Mouse (Mus musculus): ENCODE data around the gene Pabpn1. TPM values are rescaled to one million over a fixed set of nuclear protein-coding genes. Genes with fewer than 3 reads are reported as not detected.
A peak's percentile ranks its signal among the peaks of the same experiment; 100 is the strongest.

Pabpn1 gene
- polyA plus RNA-seq (2015; fragmentation: Nextera tagmentation; extraction: Ambion mirVana) = 165 and 167 TPM in 2 replicates

DNA sequence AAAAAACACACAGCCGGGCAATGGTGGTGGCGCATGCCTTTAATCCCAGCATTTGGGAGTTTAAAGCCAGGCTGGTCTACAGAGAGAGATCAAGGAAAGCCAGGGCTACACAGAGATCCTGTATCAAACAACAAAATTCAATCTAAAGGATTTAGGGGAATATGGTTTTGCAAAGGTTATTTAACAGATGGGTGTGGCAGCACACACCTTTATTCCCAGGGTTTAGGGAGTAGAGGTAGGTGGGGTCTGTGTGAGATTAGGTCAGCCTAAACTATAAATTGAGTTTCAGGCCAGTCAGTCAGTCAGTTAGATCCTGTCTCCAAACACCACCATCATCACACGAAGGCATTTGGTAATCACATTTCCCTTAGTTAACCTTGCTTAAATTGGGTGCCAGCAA, at the start of gene Pabpn1:
Pabpn1 (plus strand) TSS at position 301 of the 400 bp plus-strand sequence.
- H3K27me3 ChIP-seq = no peaks in the 10 kb centered on the region
- WGBS = 95% methylated on average over 3 of the region's 3 CpGs
- ATAC-seq (ENCODE audit: low FRiP score) = no peak
- H3K4me2 ChIP-seq = peak within 1 kb of the TSS; percentile 48
- H3K36me3 ChIP-seq = peaks cover 22% of the 10 kb centered on the region
- peak within 1 kb of the TSS; percentile 86 for H3K27ac ChIP-seq
- H3K9me3 ChIP-seq = no peaks in the 10 kb centered on the region
- H3K4me3 ChIP-seq = peak within 1 kb of the TSS; percentile 93
- H3K4me1 ChIP-seq (replicated peaks) = peaks cover 26% of the 10 kb centered on the region
- H3K9ac ChIP-seq = peak within 1 kb of the TSS; percentile 56; the same call in 1 of the 2 replicates

DNA sequence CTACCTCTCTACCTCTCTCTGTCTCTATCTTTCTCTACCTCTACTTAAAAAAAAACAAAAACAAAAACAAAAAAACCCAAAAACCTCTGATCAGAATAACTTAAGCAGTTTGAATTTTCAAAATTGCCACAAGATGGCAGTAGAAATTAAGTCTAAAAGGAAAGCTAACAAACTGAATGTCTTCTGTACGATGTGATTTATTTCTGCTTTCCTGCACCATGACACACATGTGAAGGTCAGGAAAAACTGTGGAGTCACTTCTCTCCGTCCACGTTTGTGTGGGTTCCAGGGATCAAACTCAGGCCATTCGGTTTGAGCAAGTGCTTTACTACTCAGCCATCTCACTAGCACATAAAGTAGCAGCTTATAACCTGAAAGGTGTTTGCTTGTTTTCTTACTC, 48.8 kb upstream of the Pabpn1 start:
- 0 out of 2 replicates have a peak overlapping the region, but pooled peaks have one; percentile 8 for H3K4me2 ChIP-seq
- ATAC-seq (ENCODE audit: low FRiP score) = no peak
- no peaks in the 10 kb centered on the region for H3K9me3 ChIP-seq
- WGBS = 3% methylated on average over 4 of the region's 4 CpGs
- no peak overlapping the region for H3K27ac ChIP-seq
- no peaks in the 10 kb centered on the region for H3K4me1 ChIP-seq (replicated peaks)
- H3K36me3 ChIP-seq = no peaks in the 10 kb centered on the region
- no peak overlapping the region for H3K4me3 ChIP-seq
- no peaks in the 10 kb centered on the region for H3K27me3 ChIP-seq
- H3K9ac ChIP-seq = 0 out of 2 replicates have a peak overlapping the region, but pooled peaks have one; percentile 13

DNA sequence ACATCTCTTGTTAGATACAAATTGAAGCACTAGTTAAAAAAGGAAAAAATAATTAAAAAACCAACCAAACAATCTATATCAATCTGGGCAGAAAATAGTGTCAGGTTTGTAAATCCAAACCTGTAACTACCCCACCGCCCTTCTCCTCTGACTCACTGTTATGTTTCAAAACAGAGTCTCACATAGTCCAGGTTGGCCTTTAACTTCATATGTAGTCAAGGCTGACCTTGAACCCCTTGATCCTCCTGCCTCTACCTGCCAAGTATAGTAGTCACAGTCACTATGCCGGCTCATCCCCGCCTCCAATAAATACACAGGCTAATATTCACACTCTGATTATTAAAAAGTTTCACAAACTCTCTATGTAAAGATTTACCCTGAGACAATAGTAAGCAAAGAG, 36.6 kb upstream of the Pabpn1 start:
- Histone ChIP-seq H3K4me3 (no peak overlapping the region), H3K9me3 (no peaks in the 10 kb centered on the region), H3K27me3 (no peaks in the 10 kb centered on the region), H3K27ac (no peak overlapping the region), H3K4me1 (replicated peaks) (no peaks in the 10 kb centered on the region), H3K9ac (no peak overlapping the region), H3K36me3 (peaks cover 32% of the 10 kb centered on the region), H3K4me2 (no peak overlapping the region)
- 99% methylated on average over 3 of the region's 3 CpGs for WGBS
- no peak for ATAC-seq (ENCODE audit: low FRiP score)

DNA sequence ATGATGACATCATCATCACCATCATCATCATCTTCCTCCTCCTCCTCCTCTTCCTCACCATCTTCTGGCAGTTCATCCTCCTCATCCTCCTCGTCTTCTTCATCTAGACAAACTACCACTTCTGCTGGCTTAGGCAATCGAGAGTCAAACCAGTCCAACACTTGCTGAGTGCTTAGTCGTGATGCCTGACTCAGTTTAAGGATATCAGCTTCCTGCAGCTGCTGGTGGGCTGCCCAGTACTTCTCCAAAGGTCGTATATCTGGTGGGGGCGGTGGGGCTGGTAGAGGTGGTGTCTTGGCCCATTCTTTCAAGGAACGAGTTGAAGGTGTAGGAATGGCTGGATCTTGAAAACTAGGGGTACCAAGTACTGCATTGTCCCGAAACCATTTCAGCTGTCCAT, 35.6 kb upstream of the Pabpn1 start:
- 90% methylated on average over 7 of the region's 7 CpGs for WGBS
- no peak for ATAC-seq (ENCODE audit: low FRiP score)
- Histone ChIP-seq H3K4me1 (replicated peaks) (no peaks in the 10 kb centered on the region), H3K4me2 (no peak overlapping the region), H3K27me3 (no peaks in the 10 kb centered on the region), H3K9me3 (no peaks in the 10 kb centered on the region), H3K9ac (no peak overlapping the region), H3K4me3 (no peak overlapping the region), H3K27ac (no peak overlapping the region), H3K36me3 (peaks cover 32% of the 10 kb centered on the region)

DNA sequence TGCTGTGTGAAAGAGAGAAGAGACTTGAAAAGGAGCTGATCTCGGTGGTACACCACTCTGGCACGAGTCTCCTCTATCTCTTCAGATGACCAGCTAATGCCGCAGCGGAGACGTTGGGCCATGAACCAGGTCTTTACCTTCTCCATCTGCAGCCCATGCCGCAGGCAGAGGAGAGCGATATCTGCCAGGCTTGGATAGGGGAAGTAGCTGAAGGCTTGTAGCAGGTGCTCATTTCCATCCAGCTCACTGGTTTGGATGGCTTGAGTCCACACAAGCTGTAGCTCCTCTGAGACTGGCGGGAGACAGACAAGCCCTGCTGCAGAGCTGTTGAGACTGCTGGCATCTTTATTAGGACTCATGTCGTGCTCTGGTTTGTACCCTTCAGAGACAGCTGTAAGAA, 34.4 kb upstream of the Pabpn1 start:
- 0 out of 2 replicates have a peak, but pooled peaks cover 7% of the 10 kb centered on the region for H3K4me1 ChIP-seq (replicated peaks)
- no peak for ATAC-seq (ENCODE audit: low FRiP score)
- H3K9me3 ChIP-seq = no peaks in the 10 kb centered on the region
- no peaks in the 10 kb centered on the region for H3K27me3 ChIP-seq
- 94% methylated on average over 9 of the region's 9 CpGs for WGBS
- no peak overlapping the region for H3K9ac ChIP-seq
- no peak overlapping the region for H3K4me3 ChIP-seq
- no peak overlapping the region for H3K4me2 ChIP-seq
- H3K27ac ChIP-seq = no peak overlapping the region
- H3K36me3 ChIP-seq = peaks cover 32% of the 10 kb centered on the region

DNA sequence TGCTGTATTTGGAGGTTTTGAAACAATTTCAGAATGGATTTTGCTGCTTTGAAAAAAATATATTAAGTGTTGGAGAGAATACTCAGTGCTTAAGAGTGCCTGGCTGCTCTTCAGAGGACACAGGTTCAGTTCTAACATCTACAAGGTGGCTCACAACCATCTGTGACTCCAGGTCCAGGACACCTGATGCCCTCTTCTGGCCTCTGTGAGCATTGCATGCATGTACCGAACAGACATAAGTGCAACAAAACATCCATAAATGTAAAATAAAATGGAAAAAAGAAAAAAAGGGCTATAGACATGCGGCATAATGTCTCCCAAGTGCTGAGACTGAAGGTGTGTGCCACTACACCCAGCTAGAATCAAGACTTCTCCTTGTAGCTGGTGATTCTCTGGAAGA, 31.8 kb upstream of the Pabpn1 start:
- H3K4me1 ChIP-seq (replicated peaks) = peaks cover 12% of the 10 kb centered on the region
- H3K4me2 ChIP-seq = no peak overlapping the region
- H3K4me3 ChIP-seq = no peak overlapping the region
- H3K27me3 ChIP-seq = no peaks in the 10 kb centered on the region
- H3K9ac ChIP-seq = no peak overlapping the region
- no peak overlapping the region for H3K27ac ChIP-seq
- 50% methylated on average over 2 of the region's 2 CpGs for WGBS
- peaks cover 24% of the 10 kb centered on the region for H3K36me3 ChIP-seq
- no peaks in the 10 kb centered on the region for H3K9me3 ChIP-seq
- ATAC-seq (ENCODE audit: low FRiP score) = no peak

DNA sequence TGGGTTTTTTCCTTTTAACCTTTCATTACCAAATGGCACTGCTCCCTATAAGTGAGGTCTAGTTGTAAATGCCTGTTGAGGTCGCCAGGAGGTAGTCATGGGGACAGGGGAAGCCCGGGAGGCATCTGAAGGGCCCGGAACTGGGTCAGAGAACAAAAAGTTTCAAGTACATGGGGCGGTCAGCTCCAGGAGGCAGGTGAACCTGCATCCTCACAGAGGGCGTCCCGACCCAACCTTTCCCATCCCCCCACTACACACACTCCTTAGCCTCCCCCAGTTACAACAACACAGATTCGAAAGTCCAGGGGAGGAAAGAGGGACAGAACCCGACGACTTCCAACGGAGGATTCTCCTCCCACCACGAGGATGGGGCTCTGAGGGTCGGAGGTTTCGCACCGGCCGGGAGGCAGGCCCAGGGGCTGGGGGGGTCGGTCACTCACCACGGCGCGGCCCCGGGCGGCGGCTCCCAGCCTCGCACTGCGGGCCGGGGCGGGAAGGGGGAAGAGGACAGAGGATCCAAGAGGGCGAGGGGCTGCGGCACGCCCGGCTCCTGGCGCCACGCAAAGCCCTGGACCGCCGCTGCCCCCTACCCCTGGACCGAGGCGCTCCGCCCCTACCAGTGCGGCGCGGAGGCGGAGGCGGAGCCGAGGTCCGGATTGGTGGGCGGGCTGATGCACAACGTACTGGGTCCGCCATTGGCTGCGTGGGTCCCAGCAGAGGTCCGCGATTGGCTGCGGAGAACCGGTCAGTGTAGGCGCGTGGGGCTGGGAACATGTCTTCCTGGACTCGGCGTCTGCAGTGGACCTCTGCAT, 28.6 kb upstream of the Pabpn1 start:
- Histone ChIP-seq H3K4me1 (replicated peaks) (peaks cover 12% of the 10 kb centered on the region), H3K36me3 (no peaks in the 10 kb centered on the region), H3K9ac (peak overlapping the region; percentile 96), H3K27ac (peak overlapping the region; percentile 85), H3K27me3 (no peaks in the 10 kb centered on the region), H3K4me2 (peak overlapping the region; percentile 74), H3K4me3 (peak overlapping the region; percentile 96), H3K9me3 (no peaks in the 10 kb centered on the region)
- 0% methylated on average over 51 of the region's 56 CpGs for WGBS
- peak; percentile 99 for ATAC-seq (ENCODE audit: low FRiP score)

DNA sequence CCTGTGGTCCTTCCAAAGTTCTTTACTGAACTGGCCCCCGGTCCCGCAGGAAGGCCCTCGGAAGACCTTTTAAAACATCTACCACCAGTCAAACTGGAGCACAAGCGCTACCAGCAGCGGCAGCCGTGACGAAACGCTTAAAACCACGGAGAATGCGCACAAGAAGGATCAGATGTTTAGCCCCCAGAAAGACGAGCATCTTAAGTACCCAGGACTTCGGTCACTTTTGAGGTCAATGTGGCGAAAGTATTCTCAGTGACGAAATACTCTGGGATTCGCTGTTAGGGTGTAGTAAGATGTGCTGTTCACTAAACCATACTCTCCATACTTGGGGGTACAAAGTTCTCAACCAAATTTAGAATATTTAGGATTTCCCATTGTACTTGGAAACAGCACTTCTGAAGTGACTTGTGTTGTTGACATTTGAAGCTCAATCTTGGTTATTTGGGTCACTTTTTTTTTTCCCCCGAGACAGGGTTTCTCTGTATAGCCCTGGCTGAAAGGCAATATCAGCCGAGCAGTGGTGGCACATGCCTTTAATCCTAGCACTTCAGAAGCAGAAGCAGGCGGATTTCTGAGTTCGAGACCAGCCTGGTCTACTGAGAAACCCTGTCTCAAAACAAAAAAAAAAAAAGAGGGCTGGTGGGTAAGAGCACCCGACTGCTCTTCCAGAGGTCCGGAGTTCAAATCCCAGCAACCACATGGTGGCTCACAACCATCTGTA, 27.8 kb upstream of the Pabpn1 start:
- WGBS = 17% methylated on average over 21 of the region's 21 CpGs
- no peaks in the 10 kb centered on the region for H3K9me3 ChIP-seq
- ATAC-seq (ENCODE audit: low FRiP score) = peak; percentile 37

DNA sequence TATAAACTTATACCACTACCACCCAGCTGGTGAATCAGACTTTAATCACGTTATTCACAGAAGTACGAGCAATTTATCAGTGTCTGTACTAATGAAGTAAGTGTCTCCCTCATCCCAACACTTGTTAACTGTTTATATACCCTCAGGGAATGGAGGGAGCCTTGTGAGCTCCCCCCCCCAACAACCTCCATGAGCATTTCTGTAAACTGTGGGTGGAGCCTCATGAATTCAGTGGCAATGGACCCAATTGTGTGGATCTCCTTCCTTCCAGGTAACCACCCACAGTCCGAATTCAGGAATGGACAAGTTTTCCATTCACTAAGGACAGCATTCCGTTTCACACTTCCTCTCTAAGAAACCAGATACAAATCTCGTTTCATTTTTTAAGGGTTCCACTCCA, 26.7 kb upstream of the Pabpn1 start:
- no peak overlapping the region for H3K9ac ChIP-seq
- H3K9me3 ChIP-seq = no peaks in the 10 kb centered on the region
- no peaks in the 10 kb centered on the region for H3K36me3 ChIP-seq
- no peaks in the 10 kb centered on the region for H3K27me3 ChIP-seq
- H3K4me2 ChIP-seq = no peak overlapping the region
- H3K4me3 ChIP-seq = no peak overlapping the region
- ATAC-seq (ENCODE audit: low FRiP score) = no peak
- 84% methylated on average over 5 of the region's 5 CpGs for WGBS
- no peak overlapping the region for H3K27ac ChIP-seq
- H3K4me1 ChIP-seq (replicated peaks) = peaks cover 12% of the 10 kb centered on the region

More for the DNA sequence above, 27.8 kb upstream of the Pabpn1 start:
- peaks cover 12% of the 10 kb centered on the region for H3K4me1 ChIP-seq (replicated peaks)
- H3K9ac ChIP-seq = peak overlapping the region; percentile 96
- no peaks in the 10 kb centered on the region for H3K27me3 ChIP-seq
- H3K4me2 ChIP-seq = peak overlapping the region; percentile 74
- no peaks in the 10 kb centered on the region for H3K36me3 ChIP-seq
- H3K4me3 ChIP-seq = peak overlapping the region; percentile 96
- H3K27ac ChIP-seq = peak overlapping the region; percentile 85

DNA sequence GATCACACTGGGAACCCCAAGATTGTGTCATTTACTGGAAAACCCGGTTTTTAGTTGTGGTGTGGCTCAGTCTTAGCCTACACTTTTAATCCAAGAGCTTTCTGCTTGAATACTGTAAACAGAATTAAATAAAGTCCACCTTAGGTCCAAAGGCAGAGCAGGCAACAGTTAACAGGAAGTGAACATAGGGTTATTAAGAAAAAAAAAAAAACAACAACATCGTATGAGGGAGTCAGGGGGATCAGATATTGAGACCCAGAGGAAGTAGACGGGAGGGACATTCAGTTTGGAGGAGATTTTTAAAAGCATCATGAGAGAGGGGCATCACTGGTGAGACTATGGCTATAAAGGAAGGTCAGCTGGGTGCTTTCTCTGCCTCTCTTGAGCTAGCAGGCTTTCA, 26.0 kb upstream of the Pabpn1 start:
- Histone ChIP-seq H3K36me3 (no peaks in the 10 kb centered on the region), H3K4me3 (no peak overlapping the region), H3K4me2 (no peak overlapping the region), H3K4me1 (replicated peaks) (peaks cover 12% of the 10 kb centered on the region), H3K9ac (no peak overlapping the region), H3K27ac (no peak overlapping the region), H3K9me3 (no peaks in the 10 kb centered on the region), H3K27me3 (no peaks in the 10 kb centered on the region)
- no peak for ATAC-seq (ENCODE audit: low FRiP score)
- 75% methylated on average over 3 of the region's 3 CpGs for WGBS

DNA sequence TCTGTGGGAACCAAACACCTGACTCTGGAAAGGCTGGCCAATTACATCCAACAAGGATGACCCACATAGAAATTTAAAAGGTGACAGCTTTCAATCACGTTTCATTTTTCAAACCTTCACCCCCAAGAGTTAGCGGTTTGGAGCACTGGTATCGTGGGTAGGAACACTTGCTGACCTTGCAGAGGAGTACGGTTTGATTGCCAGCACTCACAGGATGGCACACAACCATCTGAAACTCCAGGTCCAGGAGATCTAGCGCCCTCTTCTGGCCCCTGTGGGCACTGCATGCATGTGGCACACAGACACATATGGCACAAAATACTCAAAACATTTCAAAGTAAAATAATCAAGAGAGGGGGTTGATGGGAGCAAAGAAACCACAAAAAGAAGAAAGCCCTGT, 25.4 kb upstream of the Pabpn1 start:
- Histone ChIP-seq H3K9me3 (no peaks in the 10 kb centered on the region), H3K27ac (no peak overlapping the region), H3K27me3 (no peaks in the 10 kb centered on the region), H3K9ac (no peak overlapping the region), H3K36me3 (no peaks in the 10 kb centered on the region), H3K4me3 (no peak overlapping the region), H3K4me2 (no peak overlapping the region), H3K4me1 (replicated peaks) (peaks cover 10% of the 10 kb centered on the region)
- 56% methylated on average over 5 of the region's 5 CpGs for WGBS
- ATAC-seq (ENCODE audit: low FRiP score) = no peak

DNA sequence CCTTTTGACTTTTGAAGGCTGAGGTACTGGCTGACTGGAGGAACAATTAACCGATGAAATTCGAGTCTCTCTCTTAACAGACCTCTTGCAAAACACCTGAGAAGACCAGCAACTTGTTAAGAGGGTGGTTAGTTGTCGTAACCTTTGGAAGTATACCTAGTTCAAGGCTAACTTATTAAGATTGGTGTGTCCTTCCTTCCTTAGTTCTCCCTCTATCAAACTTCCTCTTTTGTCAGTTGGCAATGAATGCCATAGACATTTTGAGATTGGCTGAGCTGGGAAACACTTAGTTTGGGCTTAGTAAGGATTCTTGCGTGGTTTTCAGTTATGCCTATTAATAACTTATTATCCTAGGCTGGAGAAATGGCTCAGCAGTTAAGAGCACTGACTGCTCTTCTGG, 24.3 kb upstream of the Pabpn1 start:
- Histone ChIP-seq H3K4me3 (no peak overlapping the region), H3K4me2 (no peak overlapping the region), H3K9me3 (no peaks in the 10 kb centered on the region), H3K36me3 (no peaks in the 10 kb centered on the region), H3K27me3 (no peaks in the 10 kb centered on the region), H3K9ac (no peak overlapping the region), H3K4me1 (replicated peaks) (peaks cover 4% of the 10 kb centered on the region), H3K27ac (no peak overlapping the region)
- no peak for ATAC-seq (ENCODE audit: low FRiP score)
- WGBS = 91% methylated on average over 4 of the region's 4 CpGs
